Mouse (Mus musculus) erythroblast, adult 5-6 weeks (primary cell): ENCODE measurements around the gene Olfr935. TPM values are rescaled to one million over a fixed set of nuclear protein-coding genes. Genes with fewer than 3 reads are reported as not detected.

Experiments used
- ATAC-seq: replicated peaks from 2 replicates; pipeline ENCODE4 v1.8.0; 2016; ENCODE audit warnings: moderate number of reproducible peaks, mild to moderate bottlenecking, moderate TSS enrichment, inconsistent platforms; ENCODE audit not compliant: poor library complexity, low FRiP score, severe bottlenecking
- total RNA-seq, 2 experiments: library from RNA; stranded (forward) in 1 of 2; stranded (reverse) in 1 of 2; fragments of 150-400 nt in 1 of 2; fragments of 200-764, 138-1000 nt in 1 of 2; gene quantifications; 2 replicates each; pipeline versions ENCODE4 v1.2.3 to v1.2.4; 2015 to 2017; ENCODE audit warnings: low replicate concordance in 2 of 2

Olfr935 gene
- not detected in 2 replicates for total RNA-seq (2015; ENCODE audit: low replicate concordance)
- total RNA-seq (2017; ENCODE audit: low replicate concordance) = not detected in 2 replicates

DNA sequence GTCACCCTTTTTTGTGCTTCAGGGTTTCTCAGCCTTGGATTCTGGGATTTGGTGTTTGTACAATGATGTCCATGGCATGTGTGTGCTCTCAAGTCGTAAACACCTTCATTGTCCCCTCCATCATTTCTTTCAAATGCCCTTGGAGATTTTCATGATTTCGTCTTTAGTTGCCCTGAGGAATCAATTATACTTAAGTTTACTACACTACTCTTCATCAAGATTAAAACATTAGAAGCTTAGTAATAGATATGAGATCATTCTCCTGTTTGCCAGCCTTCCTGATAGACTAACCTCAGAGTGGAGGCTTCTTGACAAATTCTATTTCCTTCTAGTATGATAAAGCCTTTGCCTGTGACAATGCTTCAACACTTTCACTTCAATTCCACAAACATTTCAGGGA, at the start of gene Olfr935:
Gene Olfr935, minus strand, starts transcription at position 101 of the 400 bp plus-strand sequence.
- ATAC-seq = no peak

- no peak for ATAC-seq
These were observed 23.8 kb upstream of the Olfr935 start, which contains the start of gene Olfr146 for GRCm38 (mm10) chr9:39023277-39023676. Gene Olfr146 (minus strand): TSS chr9:39023377.

DNA sequence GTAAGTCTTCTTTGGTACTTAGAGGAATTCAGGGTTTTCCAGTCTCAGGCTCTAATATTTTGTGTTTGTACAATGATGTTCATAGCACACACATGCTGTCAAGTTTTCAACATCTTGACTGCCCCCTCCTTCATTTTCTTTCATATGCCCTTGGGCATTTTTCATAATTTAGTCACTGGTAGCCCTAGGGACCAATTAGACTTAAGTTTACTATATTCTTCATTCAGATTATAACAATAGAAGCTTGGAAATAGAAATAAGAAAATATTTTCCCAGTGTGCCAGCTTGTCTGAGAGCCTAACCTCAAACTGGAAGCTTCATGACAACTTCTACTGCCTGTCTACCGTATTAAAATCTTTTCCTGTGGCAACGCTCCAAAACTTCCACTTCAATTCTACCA, 11.3 kb downstream of the Olfr935 start, which contains the start of gene Olfr934:
Gene Olfr934, minus strand, starts transcription at position 101 of the 400 bp plus-strand sequence.
- no peak for ATAC-seq

DNA sequence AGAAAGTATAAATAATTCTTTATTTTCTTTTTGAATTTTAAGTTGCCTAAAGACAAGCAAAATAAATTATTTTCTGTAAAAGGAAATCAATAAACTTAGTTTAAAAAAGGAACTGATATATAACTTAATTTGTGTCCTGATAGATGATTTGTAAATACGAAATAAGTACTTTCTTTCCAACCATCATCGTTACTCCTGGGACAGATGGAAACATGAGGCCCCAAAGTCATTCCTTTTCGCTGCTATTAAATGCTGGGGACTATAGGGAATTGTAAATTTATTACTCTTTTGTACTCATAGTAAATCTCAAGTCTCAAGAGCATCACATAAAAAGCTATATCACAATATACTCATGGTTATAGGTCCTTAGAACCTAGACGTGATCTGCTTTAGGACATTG, 27.5 kb downstream of the Olfr935 start, which contains the start of gene Olfr933:
Gene Olfr933, plus strand, starts transcription at position 301 of the 400 bp plus-strand sequence.
- no peak for ATAC-seq

DNA sequence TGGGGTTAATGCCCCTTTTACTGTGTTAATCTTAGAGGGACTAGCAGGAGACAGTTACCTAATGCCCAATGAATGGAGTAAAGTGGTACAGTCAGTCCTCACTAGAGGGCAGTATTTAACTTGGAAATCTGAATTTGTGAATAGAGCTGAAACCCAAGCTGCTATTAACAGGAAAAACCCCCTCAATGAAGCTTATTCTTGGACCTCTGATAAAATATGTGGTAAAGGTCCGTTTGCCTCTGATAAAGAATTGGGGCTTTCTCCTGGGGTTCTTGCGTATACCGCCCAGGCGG, 45.4 kb downstream of the Olfr935 start:
- no peak for ATAC-seq

DNA sequence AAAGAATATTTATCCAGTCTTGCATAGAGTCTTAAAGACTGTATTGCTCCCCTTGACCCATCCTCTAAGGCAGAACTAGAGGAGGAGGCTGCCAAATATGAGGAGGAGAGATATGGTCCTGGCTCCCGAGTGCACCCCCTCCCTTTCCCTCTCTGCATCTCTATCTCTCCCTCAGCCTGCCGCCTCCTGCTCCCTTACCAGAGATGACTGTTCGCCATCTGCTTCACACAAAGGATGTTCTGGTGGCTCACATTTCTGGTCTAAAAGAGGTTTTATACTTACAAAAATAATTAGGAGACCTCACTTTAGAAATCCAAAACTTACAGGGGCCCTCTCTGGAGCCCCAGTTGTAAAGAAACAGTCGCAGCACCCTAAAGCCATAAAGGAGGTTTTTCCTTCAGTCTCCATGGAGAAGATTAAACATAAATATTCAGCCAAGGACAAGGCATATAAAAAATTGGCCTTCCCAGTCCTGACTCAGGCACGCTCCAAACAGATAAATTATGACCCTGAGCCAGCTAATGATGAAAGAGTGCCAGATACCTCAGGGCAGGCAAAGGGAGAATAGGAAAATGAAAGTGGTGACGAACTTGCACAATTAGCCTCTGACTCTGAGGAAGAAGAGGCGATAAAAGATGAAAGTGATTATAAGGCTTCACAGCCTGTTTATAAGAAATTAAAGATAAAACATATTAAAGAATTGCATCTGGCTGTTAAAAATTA, 45.9 kb downstream of the Olfr935 start:
- ATAC-seq = no peak

Other genes starting within 250 kb of the Olfr935 start
- not detected in 2 replicates for gene Olfr920, start 247.4 kb downstream of the Olfr935 start, total RNA-seq (2015; ENCODE audit: low replicate concordance)
- 0.28 TPM in 1 of 2 replicates, not detected in the other for gene Olfr920, start 247.4 kb downstream of the Olfr935 start, total RNA-seq (2017; ENCODE audit: low replicate concordance)
- gene Olfr921, start 226.6 kb downstream of the Olfr935 start, total RNA-seq (2015; ENCODE audit: low replicate concordance) = not detected in 2 replicates
- gene Olfr921, start 226.6 kb downstream of the Olfr935 start, total RNA-seq (2017; ENCODE audit: low replicate concordance) = not detected in 2 replicates
- not detected in 2 replicates for gene Olfr922, start 185.1 kb downstream of the Olfr935 start, total RNA-seq (2015; ENCODE audit: low replicate concordance)
- not detected in 2 replicates for gene Olfr922, start 185.1 kb downstream of the Olfr935 start, total RNA-seq (2017; ENCODE audit: low replicate concordance)
- gene Olfr923, start 173.1 kb downstream of the Olfr935 start, total RNA-seq (2015; ENCODE audit: low replicate concordance) = not detected in 2 replicates
- not detected in 2 replicates for gene Olfr923, start 173.1 kb downstream of the Olfr935 start, total RNA-seq (2017; ENCODE audit: low replicate concordance)
- gene Olfr924, start 155.2 kb downstream of the Olfr935 start, total RNA-seq (2015; ENCODE audit: low replicate concordance) = not detected in 2 replicates
- gene Olfr924, start 155.2 kb downstream of the Olfr935 start, total RNA-seq (2017; ENCODE audit: low replicate concordance) = 0.28 TPM in 1 of 2 replicates, not detected in the other
- gene Olfr26, start 144.6 kb downstream of the Olfr935 start, total RNA-seq (2015; ENCODE audit: low replicate concordance) = not detected in 2 replicates
- gene Olfr26, start 144.6 kb downstream of the Olfr935 start, total RNA-seq (2017; ENCODE audit: low replicate concordance) = not detected in 2 replicates
- not detected in 2 replicates for gene Olfr926, start 122.6 kb downstream of the Olfr935 start, total RNA-seq (2015; ENCODE audit: low replicate concordance)
- gene Olfr926, start 122.6 kb downstream of the Olfr935 start, total RNA-seq (2017; ENCODE audit: low replicate concordance) = not detected in 2 replicates
- not detected in 2 replicates for gene Olfr930, start 69.9 kb downstream of the Olfr935 start, total RNA-seq (2015; ENCODE audit: low replicate concordance)
- gene Olfr930, start 69.9 kb downstream of the Olfr935 start, total RNA-seq (2017; ENCODE audit: low replicate concordance) = not detected in 2 replicates
- not detected in 2 replicates for gene Olfr933, start 27.4 kb downstream of the Olfr935 start, total RNA-seq (2015; ENCODE audit: low replicate concordance)
- 1.1 TPM in 1 of 2 replicates, not detected in the other for gene Olfr933, start 27.4 kb downstream of the Olfr935 start, total RNA-seq (2017; ENCODE audit: low replicate concordance)
- not detected in 2 replicates for gene Olfr934, start 11.4 kb downstream of the Olfr935 start, total RNA-seq (2015; ENCODE audit: low replicate concordance)
- 0.70 TPM in 1 of 2 replicates, not detected in the other for gene Olfr934, start 11.4 kb downstream of the Olfr935 start, total RNA-seq (2017; ENCODE audit: low replicate concordance)
- gene Olfr146, start 23.7 kb upstream of the Olfr935 start, total RNA-seq (2015; ENCODE audit: low replicate concordance) = not detected in 2 replicates
- not detected in 2 replicates for gene Olfr146, start 23.7 kb upstream of the Olfr935 start, total RNA-seq (2017; ENCODE audit: low replicate concordance)
- not detected in 2 replicates for gene Olfr937, start 65.3 kb upstream of the Olfr935 start, total RNA-seq (2015; ENCODE audit: low replicate concordance)
- not detected in 2 replicates for gene Olfr937, start 65.3 kb upstream of the Olfr935 start, total RNA-seq (2017; ENCODE audit: low replicate concordance)
- not detected in 2 replicates for gene Olfr938, start 79.2 kb upstream of the Olfr935 start, total RNA-seq (2015; ENCODE audit: low replicate concordance)
- not detected in 2 replicates for gene Olfr938, start 79.2 kb upstream of the Olfr935 start, total RNA-seq (2017; ENCODE audit: low replicate concordance)
- not detected in 2 replicates for gene Olfr27, start 128.4 kb upstream of the Olfr935 start, total RNA-seq (2015; ENCODE audit: low replicate concordance)
- gene Olfr27, start 128.4 kb upstream of the Olfr935 start, total RNA-seq (2017; ENCODE audit: low replicate concordance) = not detected in 2 replicates
- gene Olfr943, start 166.6 kb upstream of the Olfr935 start, total RNA-seq (2015; ENCODE audit: low replicate concordance) = not detected in 2 replicates
- under 0.01 TPM in 1 of 2 replicates, not detected in the other for gene Olfr943, start 166.6 kb upstream of the Olfr935 start, total RNA-seq (2017; ENCODE audit: low replicate concordance)
- not detected in 2 replicates for gene Olfr944, start 202.2 kb upstream of the Olfr935 start, total RNA-seq (2015; ENCODE audit: low replicate concordance)
- not detected in 2 replicates for gene Olfr944, start 202.2 kb upstream of the Olfr935 start, total RNA-seq (2017; ENCODE audit: low replicate concordance)